Mouse (Mus musculus): ENCODE measurements around the gene Tmem160. TPM values are rescaled to one million over a fixed set of nuclear protein-coding genes. Genes with fewer than 3 reads are reported as not detected.

Gene Tmem160
- polyA plus RNA-seq (2015; fragmentation: Nextera tagmentation; extraction: Ambion mirVana) = 139 and 140 TPM in 2 replicates

DNA sequence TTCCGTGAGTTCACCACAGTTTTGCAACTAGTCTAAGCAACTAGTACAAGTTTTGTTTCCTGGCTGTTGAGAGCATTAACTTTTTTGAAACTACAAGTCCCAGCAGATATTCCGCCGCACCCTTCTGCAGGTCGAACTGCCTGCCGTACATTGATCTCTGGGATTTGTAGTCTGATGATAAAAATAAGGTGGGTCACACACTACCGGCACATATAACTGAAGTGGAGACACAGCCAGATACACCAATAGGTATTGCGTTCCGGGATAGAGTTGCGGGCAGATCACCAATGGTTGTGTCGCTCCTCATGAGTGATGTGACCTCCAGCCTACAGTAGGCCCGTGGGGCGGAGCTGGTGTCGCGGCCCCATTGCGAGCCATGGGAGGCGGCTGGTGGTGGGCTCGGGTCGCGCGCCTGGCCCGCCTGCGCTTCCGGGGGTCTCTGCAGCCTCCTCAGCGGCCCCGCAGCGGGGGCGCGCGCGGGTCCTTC is at the start of gene Tmem160:
TSS of gene Tmem160 (plus strand) at position 193 of the 487 bp plus-strand sequence.

GRCm38 (mm10) chr7:16477628-16478027 is 25.0 kb downstream of the Tmem160 start, which contains the start of gene Npas1:
Npas1 (minus strand) TSS chr7:16477728.

Other genes with a start within 250 kb of the Tmem160 start
- 7.8 and 8.3 TPM in 2 replicates for gene Dhx34, start 230.7 kb upstream of the Tmem160 start, polyA plus RNA-seq (2015; fragmentation: Nextera tagmentation; extraction: Ambion mirVana)
- gene C5ar2, start 208.6 kb upstream of the Tmem160 start, polyA plus RNA-seq (2015; fragmentation: Nextera tagmentation; extraction: Ambion mirVana) = 0.29 and 0.66 TPM in 2 replicates
- 7.3 and 8.6 TPM in 2 replicates for gene C5ar1, start 193.2 kb upstream of the Tmem160 start, polyA plus RNA-seq (2015; fragmentation: Nextera tagmentation; extraction: Ambion mirVana)
- 38.6 and 39.9 TPM in 2 replicates for gene Inafm1, start 179.2 kb upstream of the Tmem160 start, polyA plus RNA-seq (2015; fragmentation: Nextera tagmentation; extraction: Ambion mirVana)
- 15.6 and 19.1 TPM in 2 replicates for gene Ccdc9, start 166.0 kb upstream of the Tmem160 start, polyA plus RNA-seq (2015; fragmentation: Nextera tagmentation; extraction: Ambion mirVana)
- gene Bbc3, start 144.4 kb upstream of the Tmem160 start, polyA plus RNA-seq (2015; fragmentation: Nextera tagmentation; extraction: Ambion mirVana) = 9.1 and 13.6 TPM in 2 replicates
- gene Sae1, start 65.0 kb upstream of the Tmem160 start, polyA plus RNA-seq (2015; fragmentation: Nextera tagmentation; extraction: Ambion mirVana) = 94.0 and 118 TPM in 2 replicates
- 8.8 and 9.7 TPM in 2 replicates for gene Zc3h4, start 51.9 kb upstream of the Tmem160 start, polyA plus RNA-seq (2015; fragmentation: Nextera tagmentation; extraction: Ambion mirVana)
- gene Npas1, start 24.9 kb downstream of the Tmem160 start, polyA plus RNA-seq (2015; fragmentation: Nextera tagmentation; extraction: Ambion mirVana) = 0.24 and 0.26 TPM in 2 replicates
- gene Arhgap35, start 162.2 kb downstream of the Tmem160 start, polyA plus RNA-seq (2015; fragmentation: Nextera tagmentation; extraction: Ambion mirVana) = 8.7 and 9.5 TPM in 2 replicates
- not detected in 2 replicates for gene Ceacam15, start 222.9 kb downstream of the Tmem160 start, polyA plus RNA-seq (2015; fragmentation: Nextera tagmentation; extraction: Ambion mirVana)